Mouse (Mus musculus) thymus, adult 2 months (tissue): ENCODE measurements around the gene Gm7879. TPM values are rescaled to one million over a fixed set of nuclear protein-coding genes. Genes with fewer than 3 reads are reported as not detected.
"Not testable (repeated sequence)": the region's sequence is repeated elsewhere in the genome, so short reads cannot be mapped to it uniquely, and the experiment has no call there.

Experiments used
- DNase-seq: peaks from one replicate; pipeline ENCODE4 v3.0.0; 2021
- H3K27ac ChIP-seq: fragments of 200-500 bp; 2 replicates; pipeline ENCODE4 v1.5.1; 2012; ENCODE audit warnings: low read length, control low read depth; ENCODE audit not compliant: control insufficient read depth, insufficient read depth
- H3K27me3 ChIP-seq: fragments of 200-500 bp; 2 replicates; pipeline ENCODE4 v1.6.1; 2012; ENCODE audit warnings: mild to moderate bottlenecking, low read length, moderate library complexity, mixed read lengths; ENCODE audit not compliant: control insufficient read depth, insufficient read depth
- H3K36me3 ChIP-seq: fragments of 200-500 bp; 2 replicates; pipeline ENCODE4 v1.6.1; 2012; ENCODE audit warnings: mild to moderate bottlenecking, low read length, moderate library complexity; ENCODE audit not compliant: control insufficient read depth, insufficient read depth
- H3K4me1 ChIP-seq: fragments of 200-500 bp; replicated peaks from 2 replicates; pipeline ENCODE4 v1.6.1; 2012; ENCODE audit warnings: low read length; ENCODE audit not compliant: control insufficient read depth, insufficient read depth
- H3K4me3 ChIP-seq: fragments of 200-500 bp; 2 replicates; pipeline ENCODE4 v1.5.1; 2012; ENCODE audit warnings: mild to moderate bottlenecking, low read length, control low read depth, moderate library complexity; ENCODE audit not compliant: control insufficient read depth, insufficient read depth
- CTCF ChIP-seq: fragments of 200-500 bp; IDR thresholded peaks from 2 replicates; pipeline ENCODE4 v1.5.1; 2012; ENCODE audit warnings: mild to moderate bottlenecking, control low read depth, low read length, moderate library complexity, borderline replicate concordance; ENCODE audit not compliant: control insufficient read depth, poor library complexity, insufficient read depth; ENCODE audit errors: extremely low read depth
- POLR2A ChIP-seq: fragments of 200-500 bp; IDR thresholded peaks from 2 replicates; pipeline ENCODE4 v1.6.1; 2012; ENCODE audit warnings: mild to moderate bottlenecking, low read length, control low read depth, moderate library complexity; ENCODE audit not compliant: control insufficient read depth, poor library complexity, insufficient read depth; ENCODE audit errors: extremely low read depth
- WGBS: fragments of 180-500 bp; shearing (Covaris S2); methylation state at CpG from one replicate; pipeline ENCODE4 v1.1.7; 2018; 5-methylcytosine and 5-hydroxymethylcytosine counted together
- polyA plus RNA-seq: library from polyadenylated mRNA; depleted of rRNA; stranded (reverse); fragments of >200 nt; gene quantifications from 2 replicates; pipeline ENCODE4 v1.2.3, GENCODE M21; 2012; rRNA removed

The Gm7879 gene
- 1.9 and 2.5 TPM in 2 replicates for polyA plus RNA-seq

DNA sequence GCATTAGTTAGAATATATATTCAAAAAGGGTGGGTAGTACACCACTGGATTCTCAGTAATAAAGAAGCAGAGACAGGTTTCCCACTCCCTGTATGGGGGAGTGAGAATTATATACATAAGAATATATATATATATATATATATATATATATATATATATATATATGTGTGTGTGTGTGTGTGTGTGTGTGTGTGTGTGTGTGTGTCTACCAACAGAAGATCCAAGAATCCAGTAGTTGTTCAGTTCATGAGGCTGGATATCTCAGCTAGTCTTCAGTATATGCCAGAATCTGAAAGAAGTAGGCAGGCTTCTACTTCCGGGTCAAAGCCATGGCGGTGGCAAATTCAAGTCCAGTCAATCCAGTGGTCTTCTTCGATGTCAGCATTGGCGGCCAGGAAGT lies at the start of gene Gm7879:
Gene Gm7879, plus strand, starts transcription at position 301 of the 400 bp plus-strand sequence.
- WGBS: 99% methylated on average over 4 of the region's 4 CpGs
- not testable (repeated sequence) for H3K27me3 ChIP-seq, H3K4me3 ChIP-seq, DNase-seq, H3K27ac ChIP-seq, H3K4me1 ChIP-seq, H3K36me3 ChIP-seq

DNA sequence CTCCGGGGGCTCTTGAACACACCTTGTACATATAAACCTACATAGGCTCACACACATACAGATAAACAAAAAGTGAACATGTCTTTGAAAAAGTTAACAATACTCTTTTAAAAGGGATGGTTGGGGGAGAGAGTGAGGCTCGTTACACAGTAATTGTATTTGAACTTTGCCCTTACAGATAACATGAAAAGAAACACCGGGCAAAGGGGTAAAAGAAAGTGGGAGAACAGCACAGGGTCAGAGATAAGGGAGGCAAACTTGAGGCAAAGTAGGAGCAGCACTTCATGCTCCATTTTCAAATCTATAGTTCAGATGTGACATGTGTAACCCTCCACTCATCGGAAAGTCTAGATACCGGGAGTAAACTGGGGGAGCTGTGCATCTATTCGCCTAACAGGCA lies 49.3 kb upstream of the Gm7879 start:
- Histone ChIP-seq H3K4me3 (no peak overlapping the region), H3K4me1 (0 out of 2 replicates have a peak, but pooled peaks cover under 1% of the 10 kb centered on the region), H3K27me3 (no peaks in the 10 kb centered on the region), H3K27ac (no peak overlapping the region), H3K36me3 (no peaks in the 10 kb centered on the region)
- DNase-seq: no peak
- TF ChIP-seq POLR2A: no peak
- TF ChIP-seq CTCF: no peak
- 97% methylated on average over 6 of the region's 6 CpGs for WGBS

GRCm38 (mm10) chr5:43865316-43865715 lies 47.6 kb upstream of the Gm7879 start:
- Histone ChIP-seq H3K4me1 (peaks cover 8% of the 10 kb centered on the region), H3K27me3 (no peaks in the 10 kb centered on the region), H3K27ac (no peak overlapping the region), H3K4me3 (no peak overlapping the region), H3K36me3 (no peaks in the 10 kb centered on the region)
- no peak for DNase-seq
- 70% methylated on average over 2 of the region's 2 CpGs for WGBS
- TF ChIP-seq CTCF: no peak
- no peak for TF ChIP-seq POLR2A

DNA sequence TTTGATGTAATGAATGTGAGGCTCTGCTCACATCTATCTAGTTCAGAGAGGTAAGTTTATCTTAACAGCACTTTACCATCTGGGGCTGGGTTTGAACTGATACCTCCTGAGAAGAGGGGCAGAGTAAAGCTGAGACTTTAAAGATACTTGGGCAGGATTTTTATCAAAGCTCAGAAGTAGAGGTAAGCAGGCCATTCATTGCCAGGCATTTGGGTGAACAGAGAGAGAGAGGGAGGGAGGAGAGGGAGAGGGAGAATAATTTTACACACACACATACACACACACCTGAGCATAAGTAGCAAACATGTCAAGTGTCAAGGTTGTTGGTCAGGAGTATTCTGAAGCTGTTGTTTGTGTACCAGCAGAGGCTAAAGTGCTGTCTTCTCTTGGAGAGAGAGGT lies 44.7 kb upstream of the Gm7879 start, which contains the start of gene Cd38:
Gene Cd38, plus strand, starts transcription at position 301 of the 400 bp plus-strand sequence.
- Histone ChIP-seq H3K27ac (no peak within 1 kb of the TSS), H3K36me3 (no peaks in the 10 kb centered on the region), H3K4me1 (peaks cover 8% of the 10 kb centered on the region), H3K4me3 (peak within 1 kb of the TSS; percentile 30), H3K27me3 (no peaks in the 10 kb centered on the region)
- TF ChIP-seq CTCF: no peak
- no peak for TF ChIP-seq POLR2A
- DNase-seq: no peak

GRCm38 (mm10) chr5:43868711-43869600 lies 44.0 kb upstream of the Gm7879 start:
- no peaks in the 10 kb centered on the region for H3K27me3 ChIP-seq
- H3K4me1 ChIP-seq: peaks cover 8% of the 10 kb centered on the region
- peak overlapping the region; percentile 30 for H3K4me3 ChIP-seq
- DNase-seq: peak; percentile 7
- WGBS: 14% methylated on average over 28 of the region's 28 CpGs
- TF ChIP-seq CTCF: no peak
- no peak for TF ChIP-seq POLR2A
- H3K36me3 ChIP-seq: no peaks in the 10 kb centered on the region
- no peak overlapping the region for H3K27ac ChIP-seq

GRCm38 (mm10) chr5:43871845-43872244 lies 41.1 kb upstream of the Gm7879 start:
- no peak for TF ChIP-seq CTCF
- TF ChIP-seq POLR2A: no peak
- Histone ChIP-seq H3K4me1 (peaks cover 8% of the 10 kb centered on the region), H3K27me3 (no peaks in the 10 kb centered on the region), H3K36me3 (no peaks in the 10 kb centered on the region), H3K4me3 (no peak overlapping the region), H3K27ac (no peak overlapping the region)
- WGBS: 54% methylated on average over 1 of the region's 1 CpGs
- DNase-seq: no peak
